Mouse (Mus musculus) cerebellum, adult 2 months (tissue): ENCODE measurements around the gene Scrn2.

Source experiments
- CTCF ChIP-seq: fragments of 200-500 bp; IDR thresholded peaks from 2 replicates; pipeline ENCODE4 v1.5.1; 2011; ENCODE audit warnings: low read depth, mild to moderate bottlenecking, control low read depth, low read length, moderate library complexity, borderline replicate concordance; ENCODE audit not compliant: insufficient read depth
- POLR2A ChIP-seq: fragments of 200-500 bp; IDR thresholded peaks from 2 replicates; pipeline ENCODE4 v1.6.1; 2011; ENCODE audit warnings: low read length, control low read depth, borderline replicate concordance; ENCODE audit not compliant: insufficient read depth

GRCm38 (mm10) chr11:96996773-96997379 is 32.9 kb upstream of the Scrn2 start:
- no peak for TF ChIP-seq POLR2A
- TF ChIP-seq CTCF: no peak
